Mouse (Mus musculus) bone marrow macrophage, adult 2 months (primary cell): ENCODE data around the gene Syt6.

Experiments
- CTCF ChIP-seq: IDR thresholded peaks from 2 replicates; pipeline ENCODE4 v1.5.1; 2012; ENCODE audit warnings: low read depth, mild to moderate bottlenecking, low read length, moderate library complexity
- POLR2A ChIP-seq: IDR thresholded peaks from 2 replicates; pipeline ENCODE4 v1.6.1; 2012; ENCODE audit warnings: mild to moderate bottlenecking, low read depth, low read length, borderline replicate concordance

GRCm38 (mm10) chr3:103690506-103690905 is 115.5 kb downstream of the Syt6 start:
- TF ChIP-seq CTCF (no peak), POLR2A (no peak)
